Mouse (Mus musculus) heart, adult 2 months (tissue): Measurements from ENCODE around the gene Sspo.

Experiments
- CTCF ChIP-seq: fragments of 200-600 bp; IDR thresholded peaks from 2 replicates; pipeline ENCODE4 v1.8.1; 2022; ENCODE audit warnings: antibody characterized with exemption, mild to moderate bottlenecking, moderate library complexity
- POLR2A ChIP-seq: fragments of 200-500 bp; IDR thresholded peaks from 2 replicates; pipeline ENCODE4 v1.6.1; 2011; ENCODE audit warnings: mild to moderate bottlenecking, low read depth, low read length, control low read depth; ENCODE audit not compliant: insufficient read depth

DNA sequence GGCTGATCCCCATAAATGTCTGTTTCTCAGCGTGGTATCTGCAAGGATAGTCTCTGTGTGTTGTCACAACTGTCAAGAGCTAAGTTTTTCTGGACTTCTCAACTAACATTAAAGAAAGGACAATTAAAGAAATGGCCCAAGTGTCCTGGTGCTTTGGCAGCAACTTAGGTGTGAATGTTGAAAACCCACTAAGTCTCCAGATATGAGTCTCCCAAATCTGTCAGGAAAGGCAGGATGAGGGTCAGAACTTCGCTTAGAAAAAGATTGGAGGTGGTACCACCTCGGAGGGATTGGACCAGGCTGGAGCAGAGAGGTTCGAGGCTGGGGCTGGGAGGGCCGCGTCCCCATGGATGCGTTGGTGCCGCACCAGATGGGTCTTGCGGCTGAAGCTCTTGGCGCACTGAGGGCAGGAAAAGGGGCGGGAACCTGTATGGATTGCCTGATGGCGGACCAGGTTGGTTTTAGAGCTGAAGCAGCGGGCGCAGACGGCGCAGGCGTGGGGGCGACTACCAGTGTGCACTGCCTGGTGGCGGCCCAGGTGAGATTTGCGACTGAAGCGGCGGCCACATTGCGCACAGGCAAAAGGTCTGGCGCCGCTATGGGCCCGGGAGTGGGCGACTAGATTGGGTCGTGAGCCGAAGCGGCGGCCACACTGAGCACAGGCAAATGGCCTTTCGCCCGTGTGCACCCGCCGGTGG lies 10.2 kb upstream of the Sspo start:
- TF ChIP-seq CTCF (no peak), POLR2A (no peak)
